Mouse (Mus musculus) heart, embryonic 11.5 days (tissue): Measurements from ENCODE around the gene Slc6a5. TPM values are rescaled to one million over a fixed set of nuclear protein-coding genes. Genes with fewer than 3 reads are reported as not detected.

Source experiments
- ATAC-seq: fragments of 200-750 bp; cut with Nextera tagmentation; replicated peaks from 2 replicates; pipeline ENCODE4 v1.8.0; 2017; ENCODE audit warnings: moderate library complexity; ENCODE audit not compliant: insufficient number of reproducible peaks, low FRiP score, low TSS enrichment
- H3K27ac ChIP-seq: fragments of 300-500 bp; sonication (generic); 2 replicates; pipeline ENCODE4 v1.5.1; 2014; ENCODE audit warnings: mild to moderate bottlenecking, low read depth, low read length
- H3K27me3 ChIP-seq: fragments of 300-500 bp; sonication (generic); 2 replicates; pipeline ENCODE4 v1.6.1; 2014; ENCODE audit warnings: mild to moderate bottlenecking, low read length, mixed read lengths; ENCODE audit not compliant: control insufficient read depth, insufficient read depth
- H3K36me3 ChIP-seq: fragments of 300-500 bp; sonication (generic); 2 replicates; pipeline ENCODE4 v1.6.1; 2014; ENCODE audit warnings: mild to moderate bottlenecking, low read length, moderate library complexity, mixed read lengths; ENCODE audit not compliant: control insufficient read depth, insufficient read depth
- H3K4me1 ChIP-seq: fragments of 300-500 bp; sonication (generic); 2 replicates; pipeline ENCODE4 v1.6.1; 2014; ENCODE audit warnings: low read length; ENCODE audit not compliant: control insufficient read depth, insufficient read depth
- H3K4me2 ChIP-seq: fragments of 300-500 bp; sonication (generic); 2 replicates; pipeline ENCODE4 v1.6.1; 2014; ENCODE audit warnings: mild to moderate bottlenecking, moderate library complexity
- H3K4me3 ChIP-seq: fragments of 300-500 bp; sonication (generic); 2 replicates; pipeline ENCODE4 v1.5.1; 2014; ENCODE audit warnings: low read depth, low read length
- H3K9ac ChIP-seq: fragments of 300-500 bp; sonication (generic); 2 replicates; pipeline ENCODE4 v1.6.1; 2014; ENCODE audit warnings: mild to moderate bottlenecking, low read depth, low read length, moderate library complexity
- H3K9me3 ChIP-seq: fragments of 300-500 bp; sonication (generic); replicated peaks from 2 replicates; pipeline ENCODE4 v1.6.1; 2016; ENCODE audit warnings: low read length; ENCODE audit not compliant: control insufficient read depth
- WGBS: fragments of 180-500 bp; shearing (Covaris S2); extraction: QIAGEN DNeasy Blood & Tissue Kit; methylation state at CpG from one replicate; pipeline ENCODE4 v1.1.7; 2014; ENCODE audit not compliant: insufficient replicate concordance; 5-methylcytosine and 5-hydroxymethylcytosine counted together
- polyA plus RNA-seq: library from polyadenylated mRNA; unstranded; fragments of >200 nt; fragmentation: Nextera tagmentation; extraction: Ambion mirVana; gene quantifications from 2 replicates; pipeline ENCODE4 v1.2.1, GENCODE M21; 2014

Gene Slc6a5
- polyA plus RNA-seq, 1 experiment from 2014 or later: not detected

- Histone ChIP-seq H3K4me1 (no peaks in the 10 kb centered on the region), H3K4me3 (no peak overlapping the region), H3K9ac (no peak overlapping the region), H3K9me3 (no peaks in the 10 kb centered on the region), H3K4me2 (no peak overlapping the region), H3K36me3 (no peaks in the 10 kb centered on the region), H3K27ac (no peak overlapping the region), H3K27me3 (peaks cover 98% of the 10 kb centered on the region)
- under 1% methylated on average over 16 of the region's 16 CpGs for WGBS
- no peak for ATAC-seq
Measured at GRCm38 (mm10) chr7:49910361-49910760, 415 bp downstream of the Slc6a5 start.

GRCm38 (mm10) chr7:49911147-49911946 lies 1.4 kb downstream of the Slc6a5 start:
- no peak for ATAC-seq
- Histone ChIP-seq H3K9ac (no peak overlapping the region), H3K4me3 (no peak overlapping the region), H3K9me3 (no peaks in the 10 kb centered on the region), H3K27ac (no peak overlapping the region), H3K4me2 (no peak overlapping the region), H3K36me3 (no peaks in the 10 kb centered on the region), H3K4me1 (no peaks in the 10 kb centered on the region), H3K27me3 (peaks cover 99% of the 10 kb centered on the region)
- WGBS: 5% methylated on average over 23 of the region's 23 CpGs

GRCm38 (mm10) chr7:49911947-49912262 lies 2.0 kb downstream of the Slc6a5 start:
- no peak overlapping the region for H3K4me3 ChIP-seq
- no peak; the same call in 1 of the 2 replicates for ATAC-seq
- 3% methylated on average over 18 of the region's 26 CpGs for WGBS

GRCm38 (mm10) chr7:49913164-49913563 lies 3.2 kb downstream of the Slc6a5 start:
- H3K27ac ChIP-seq: no peak overlapping the region
- no peak overlapping the region for H3K4me2 ChIP-seq
- ATAC-seq: no peak
- no peak overlapping the region for H3K4me3 ChIP-seq
- H3K4me1 ChIP-seq: no peaks in the 10 kb centered on the region
- no peaks in the 10 kb centered on the region for H3K9me3 ChIP-seq
- H3K27me3 ChIP-seq: peaks cover 100% of the 10 kb centered on the region
- 0% methylated on average over 4 of the region's 4 CpGs for WGBS
- no peaks in the 10 kb centered on the region for H3K36me3 ChIP-seq
- H3K9ac ChIP-seq: no peak overlapping the region

More at GRCm38 (mm10) chr7:49911947-49912262, 2.0 kb downstream of the Slc6a5 start:
- no peak overlapping the region for H3K27ac ChIP-seq
- H3K9me3 ChIP-seq: no peaks in the 10 kb centered on the region
- H3K4me1 ChIP-seq: no peaks in the 10 kb centered on the region
- H3K27me3 ChIP-seq: peaks cover 100% of the 10 kb centered on the region
- no peaks in the 10 kb centered on the region for H3K36me3 ChIP-seq
- H3K4me2 ChIP-seq: no peak overlapping the region
- no peak overlapping the region for H3K9ac ChIP-seq

- H3K4me3 ChIP-seq: no peak overlapping the region
- WGBS: 4% methylated on average over 5 of the region's 5 CpGs
- no peaks in the 10 kb centered on the region for H3K36me3 ChIP-seq
- no peak overlapping the region for H3K9ac ChIP-seq
- no peaks in the 10 kb centered on the region for H3K9me3 ChIP-seq
- no peaks in the 10 kb centered on the region for H3K4me1 ChIP-seq
- no peak for ATAC-seq
- peaks cover 97% of the 10 kb centered on the region for H3K27me3 ChIP-seq
- no peak overlapping the region for H3K4me2 ChIP-seq
- H3K27ac ChIP-seq: no peak overlapping the region
Measured at GRCm38 (mm10) chr7:49913728-49914328, 3.9 kb downstream of the Slc6a5 start.

GRCm38 (mm10) chr7:49914946-49915345 lies 5.0 kb downstream of the Slc6a5 start:
- Histone ChIP-seq H3K27ac (no peak overlapping the region), H3K4me1 (no peaks in the 10 kb centered on the region), H3K4me2 (no peak overlapping the region), H3K9me3 (0 out of 2 replicates have a peak, but pooled peaks cover 2% of the 10 kb centered on the region), H3K36me3 (no peaks in the 10 kb centered on the region), H3K4me3 (no peak overlapping the region), H3K27me3 (peaks cover 88% of the 10 kb centered on the region), H3K9ac (no peak overlapping the region)
- ATAC-seq: no peak
- WGBS: under 1% methylated on average over 9 of the region's 9 CpGs

GRCm38 (mm10) chr7:49915471-49915870 lies 5.5 kb downstream of the Slc6a5 start:
- Histone ChIP-seq H3K4me3 (no peak overlapping the region), H3K9me3 (0 out of 2 replicates have a peak, but pooled peaks cover 2% of the 10 kb centered on the region), H3K4me2 (no peak overlapping the region), H3K4me1 (no peaks in the 10 kb centered on the region), H3K36me3 (no peaks in the 10 kb centered on the region), H3K9ac (no peak overlapping the region), H3K27me3 (peaks cover 83% of the 10 kb centered on the region), H3K27ac (no peak overlapping the region)
- ATAC-seq: no peak
- 1% methylated on average over 11 of the region's 11 CpGs for WGBS

GRCm38 (mm10) chr7:49919494-49919893 lies 9.5 kb downstream of the Slc6a5 start:
- Histone ChIP-seq H3K9ac (no peak overlapping the region), H3K4me3 (no peak overlapping the region), H3K4me2 (no peak overlapping the region), H3K36me3 (no peaks in the 10 kb centered on the region), H3K4me1 (no peaks in the 10 kb centered on the region), H3K27me3 (peaks cover 46% of the 10 kb centered on the region), H3K27ac (no peak overlapping the region), H3K9me3 (0 out of 2 replicates have a peak, but pooled peaks cover 2% of the 10 kb centered on the region)
- 75% methylated on average over 4 of the region's 4 CpGs for WGBS
- ATAC-seq: no peak
